Mouse (Mus musculus): ENCODE data around the gene Mymk. TPM values are rescaled to one million over a fixed set of nuclear protein-coding genes. Genes with fewer than 3 reads are reported as not detected.
A peak's percentile ranks its signal among the peaks of the same experiment; 100 is the strongest.

Gene Mymk
- total RNA-seq, 4 experiments from 2014 or later = 0.44 to 1.5 (median 1.2) TPM

GRCm38 (mm10) chr2:27079649-27080048 is 7.7 kb upstream of the Mymk start:
- DNase-seq (ENCODE audit: low spot score in 2 of 2) = no peak

GRCm38 (mm10) chr2:27079152-27079584 is 7.2 kb upstream of the Mymk start, which contains the start of gene Adamtsl2:
Gene Adamtsl2, plus strand, starts transcription at chr2:27079379.
- DNase-seq (ENCODE audit: low spot score in 2 of 2) = peak in 1 of 2 experiments; percentile 43

GRCm38 (mm10) chr2:27078312-27078711 is 6.3 kb upstream of the Mymk start:
- DNase-seq (ENCODE audit: low spot score in 2 of 2) = no peak

GRCm38 (mm10) chr2:27077655-27078244 is 5.8 kb upstream of the Mymk start:
- no peak for DNase-seq (ENCODE audit: low spot score in 2 of 2)

- DNase-seq (ENCODE audit: low spot score in 2 of 2) = no peak
Observed at GRCm38 (mm10) chr2:27075485-27075884, 3.5 kb upstream of the Mymk start.

GRCm38 (mm10) chr2:27074804-27075203 is 2.8 kb upstream of the Mymk start:
- DNase-seq (ENCODE audit: low spot score in 2 of 2) = no peak

GRCm38 (mm10) chr2:27073407-27073806 is 1.4 kb upstream of the Mymk start:
- DNase-seq (ENCODE audit: low spot score in 2 of 2) = no peak

- DNase-seq (ENCODE audit: low spot score in 2 of 2) = peak in 1 of 2 experiments; percentile 86
Observed at GRCm38 (mm10) chr2:27071137-27071536, 842 bp downstream of the Mymk start.

- DNase-seq (ENCODE audit: low spot score in 2 of 2) = peak in 1 of 2 experiments; percentile 51
Observed at GRCm38 (mm10) chr2:27070247-27070813, 1.6 kb downstream of the Mymk start.

- no peak for DNase-seq (ENCODE audit: low spot score in 2 of 2)
Observed at GRCm38 (mm10) chr2:27069646-27070045, 2.3 kb downstream of the Mymk start.

- no peak for DNase-seq (ENCODE audit: low spot score in 2 of 2)
Observed at GRCm38 (mm10) chr2:27067996-27068395, 4.0 kb downstream of the Mymk start.

- no peak for DNase-seq (ENCODE audit: low spot score in 2 of 2)
Observed at GRCm38 (mm10) chr2:27067124-27067523, 4.9 kb downstream of the Mymk start.

GRCm38 (mm10) chr2:27059187-27059586 is 12.8 kb downstream of the Mymk start:
- no peak for DNase-seq (ENCODE audit: low spot score in 2 of 2)

- no peak for DNase-seq (ENCODE audit: low spot score in 2 of 2)
Observed at GRCm38 (mm10) chr2:27058751-27059150, 13.2 kb downstream of the Mymk start.

GRCm38 (mm10) chr2:27058251-27058650 is 13.7 kb downstream of the Mymk start:
- DNase-seq (ENCODE audit: low spot score in 2 of 2) = no peak

- no peak for DNase-seq (ENCODE audit: low spot score in 2 of 2)
Observed at GRCm38 (mm10) chr2:27049408-27049807, 22.6 kb downstream of the Mymk start.

- DNase-seq (ENCODE audit: low spot score in 2 of 2) = no peak
Observed at GRCm38 (mm10) chr2:27045979-27046770, 25.8 kb downstream of the Mymk start.

- no peak for DNase-seq (ENCODE audit: low spot score in 2 of 2)
Observed at GRCm38 (mm10) chr2:27044641-27045040, 27.3 kb downstream of the Mymk start.

GRCm38 (mm10) chr2:27044166-27044565 is 27.8 kb downstream of the Mymk start:
- no peak for DNase-seq (ENCODE audit: low spot score in 2 of 2)

- peak; percentile 75 to 80 for DNase-seq (ENCODE audit: low spot score in 2 of 2)
Observed at GRCm38 (mm10) chr2:27043461-27043860, 28.5 kb downstream of the Mymk start.

- no peak for DNase-seq (ENCODE audit: low spot score in 2 of 2)
Observed at GRCm38 (mm10) chr2:27042131-27042844, 29.7 kb downstream of the Mymk start.

- DNase-seq (ENCODE audit: low spot score in 2 of 2) = no peak
Observed at GRCm38 (mm10) chr2:27039286-27039685, 32.7 kb downstream of the Mymk start.

Measured in left cerebral cortex, adult 8-10 months (tissue).